Mouse (Mus musculus) small intestine, adult 2 months (tissue): Measurements from ENCODE around the gene Slc16a1. TPM values are rescaled to one million over a fixed set of nuclear protein-coding genes. Genes with fewer than 3 reads are reported as not detected.

Experiments
- H3K27ac ChIP-seq: fragments of 200-500 bp; 2 replicates; pipeline ENCODE4 v1.5.1; 2012; ENCODE audit warnings: low read depth, low read length, control low read depth, inconsistent platforms; ENCODE audit not compliant: insufficient read depth
- H3K27me3 ChIP-seq: fragments of 200-500 bp; 2 replicates; pipeline ENCODE4 v1.6.1; 2012; ENCODE audit warnings: mild to moderate bottlenecking, moderate library complexity, low read length, inconsistent platforms; ENCODE audit not compliant: control insufficient read depth, insufficient read depth
- H3K36me3 ChIP-seq: fragments of 200-500 bp; 2 replicates; pipeline ENCODE4 v1.6.1; 2012; ENCODE audit warnings: mild to moderate bottlenecking, low read length, control low read depth, inconsistent platforms; ENCODE audit not compliant: control insufficient read depth, insufficient read depth
- H3K4me1 ChIP-seq: fragments of 200-500 bp; 2 replicates; pipeline ENCODE4 v1.6.1; 2012; ENCODE audit warnings: low read length, inconsistent platforms, mixed read lengths; ENCODE audit not compliant: control insufficient read depth, insufficient read depth, insufficient read length
- H3K4me3 ChIP-seq: fragments of 200-500 bp; 2 replicates; pipeline ENCODE4 v1.5.1; 2012; ENCODE audit warnings: low read depth, mild to moderate bottlenecking, control low read depth, inconsistent platforms, low read length, moderate library complexity
- CTCF ChIP-seq: fragments of 200-500 bp; IDR thresholded peaks from 2 replicates; pipeline ENCODE4 v1.5.1; 2012; ENCODE audit warnings: low read depth, mild to moderate bottlenecking, control low read depth, inconsistent platforms, low read length, moderate library complexity, mixed read lengths; ENCODE audit not compliant: insufficient replicate concordance, insufficient read length; ENCODE audit errors: extremely low read depth
- POLR2A ChIP-seq: fragments of 200-500 bp; IDR thresholded peaks from 2 replicates; pipeline ENCODE4 v1.6.1; 2012; ENCODE audit warnings: low read depth, mild to moderate bottlenecking, control low read depth, inconsistent platforms, low read length, moderate library complexity
- WGBS: fragments of 180-500 bp; shearing (Covaris S2); methylation state at CpG from one replicate; pipeline ENCODE4 v1.1.7; 2018; 5-methylcytosine and 5-hydroxymethylcytosine counted together
- polyA plus RNA-seq: library from polyadenylated mRNA; depleted of rRNA; stranded (reverse); fragments of >200 nt; gene quantifications from 2 replicates; pipeline ENCODE4 v1.2.3, GENCODE M21; 2012; rRNA removed

Slc16a1 gene
- 8.3 and 17.1 TPM in 2 replicates for polyA plus RNA-seq

- H3K4me1 ChIP-seq = no peaks in the 10 kb centered on the region
- H3K27me3 ChIP-seq = no peaks in the 10 kb centered on the region
- no peaks in the 10 kb centered on the region for H3K36me3 ChIP-seq
- WGBS = under 1% methylated on average over 49 of the region's 50 CpGs
- peak within 1 kb of the TSS; percentile 61 for H3K27ac ChIP-seq
- H3K4me3 ChIP-seq = peak within 1 kb of the TSS; percentile 95
- TF ChIP-seq POLR2A (peak; percentile 97), CTCF (no peak)
Measured at GRCm38 (mm10) chr3:104638403-104638779, at the start of gene Slc16a1. TSS of gene Slc16a1 (plus strand) at chr3:104638668.

GRCm38 (mm10) chr3:104596451-104597134, 41.9 kb upstream of the Slc16a1 start:
- H3K27me3 ChIP-seq = no peaks in the 10 kb centered on the region
- WGBS = 62% methylated on average over 6 of the region's 6 CpGs
- H3K27ac ChIP-seq = no peak overlapping the region
- TF ChIP-seq CTCF (no peak), POLR2A (no peak)
- H3K4me3 ChIP-seq = no peak overlapping the region
- peaks cover 17% of the 10 kb centered on the region; the same call in 1 of the 2 replicates for H3K4me1 ChIP-seq
- no peaks in the 10 kb centered on the region for H3K36me3 ChIP-seq

- Histone ChIP-seq H3K36me3 (no peaks in the 10 kb centered on the region), H3K27ac (no peak overlapping the region), H3K4me1 (peaks cover 17% of the 10 kb centered on the region; the same call in 1 of the 2 replicates), H3K27me3 (no peaks in the 10 kb centered on the region), H3K4me3 (no peak overlapping the region)
- TF ChIP-seq CTCF = no peak
- no peak for TF ChIP-seq POLR2A
- WGBS = 66% methylated on average over 10 of the region's 10 CpGs
Measured at GRCm38 (mm10) chr3:104597135-104597764, 41.2 kb upstream of the Slc16a1 start.

GRCm38 (mm10) chr3:104599296-104600150, 38.9 kb upstream of the Slc16a1 start:
- Histone ChIP-seq H3K36me3 (no peaks in the 10 kb centered on the region), H3K4me3 (0 out of 2 replicates have a peak overlapping the region, but pooled peaks have one; percentile 2), H3K27me3 (no peaks in the 10 kb centered on the region), H3K4me1 (peaks cover 17% of the 10 kb centered on the region; the same call in 1 of the 2 replicates), H3K27ac (peak overlapping the region; percentile 87)
- TF ChIP-seq POLR2A = no peak
- no peak for TF ChIP-seq CTCF
- WGBS = 23% methylated on average over 20 of the region's 20 CpGs

DNA sequence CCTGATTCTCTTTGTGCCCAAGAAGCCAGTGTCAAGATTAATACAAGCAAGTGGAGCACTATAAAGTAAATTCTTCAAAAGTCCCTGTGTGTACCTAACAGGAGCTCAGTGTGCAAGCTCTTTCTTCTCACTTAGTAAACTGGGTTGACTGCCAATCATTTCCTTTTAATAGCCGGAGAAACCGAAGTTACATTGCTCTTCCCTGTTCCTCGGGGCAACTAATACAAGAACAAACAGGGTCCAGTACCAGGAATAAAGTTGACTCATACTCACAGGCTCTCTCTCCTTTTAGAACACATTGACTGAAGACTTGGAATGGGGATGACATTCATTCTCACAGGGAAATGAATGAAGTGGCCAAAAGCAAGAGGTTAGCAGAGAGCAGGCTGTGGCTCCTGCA, 37.8 kb upstream of the Slc16a1 start:
- Histone ChIP-seq H3K4me3 (no peak overlapping the region), H3K27ac (peak overlapping the region; percentile 87), H3K4me1 (peaks cover 17% of the 10 kb centered on the region; the same call in 1 of the 2 replicates), H3K27me3 (no peaks in the 10 kb centered on the region), H3K36me3 (no peaks in the 10 kb centered on the region)
- 19% methylated on average over 3 of the region's 3 CpGs for WGBS
- TF ChIP-seq POLR2A (no peak), CTCF (no peak)

DNA sequence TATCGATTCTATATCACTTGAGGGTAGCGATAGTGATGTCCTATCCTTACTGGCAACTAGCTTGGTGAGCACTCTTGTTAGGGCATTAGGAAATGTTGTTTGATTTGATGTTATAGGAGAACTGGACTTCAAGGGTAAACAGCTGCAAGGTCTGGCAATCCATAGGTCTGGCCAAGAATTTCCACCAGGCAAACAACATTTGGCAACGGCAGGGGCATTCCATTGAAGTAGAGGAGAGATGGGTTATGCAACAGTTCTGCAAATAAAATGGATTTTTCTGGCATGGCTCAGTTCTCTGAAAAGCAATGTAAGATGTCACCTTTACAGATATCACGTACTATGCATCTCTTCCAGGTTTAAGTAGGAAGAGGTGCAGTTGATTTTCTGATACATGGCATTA, 36.8 kb upstream of the Slc16a1 start:
- Histone ChIP-seq H3K27me3 (no peaks in the 10 kb centered on the region), H3K4me3 (no peak overlapping the region), H3K27ac (no peak overlapping the region), H3K4me1 (peaks cover 17% of the 10 kb centered on the region; the same call in 1 of the 2 replicates), H3K36me3 (no peaks in the 10 kb centered on the region)
- TF ChIP-seq CTCF = no peak
- no peak for TF ChIP-seq POLR2A
- 71% methylated on average over 4 of the region's 4 CpGs for WGBS

DNA sequence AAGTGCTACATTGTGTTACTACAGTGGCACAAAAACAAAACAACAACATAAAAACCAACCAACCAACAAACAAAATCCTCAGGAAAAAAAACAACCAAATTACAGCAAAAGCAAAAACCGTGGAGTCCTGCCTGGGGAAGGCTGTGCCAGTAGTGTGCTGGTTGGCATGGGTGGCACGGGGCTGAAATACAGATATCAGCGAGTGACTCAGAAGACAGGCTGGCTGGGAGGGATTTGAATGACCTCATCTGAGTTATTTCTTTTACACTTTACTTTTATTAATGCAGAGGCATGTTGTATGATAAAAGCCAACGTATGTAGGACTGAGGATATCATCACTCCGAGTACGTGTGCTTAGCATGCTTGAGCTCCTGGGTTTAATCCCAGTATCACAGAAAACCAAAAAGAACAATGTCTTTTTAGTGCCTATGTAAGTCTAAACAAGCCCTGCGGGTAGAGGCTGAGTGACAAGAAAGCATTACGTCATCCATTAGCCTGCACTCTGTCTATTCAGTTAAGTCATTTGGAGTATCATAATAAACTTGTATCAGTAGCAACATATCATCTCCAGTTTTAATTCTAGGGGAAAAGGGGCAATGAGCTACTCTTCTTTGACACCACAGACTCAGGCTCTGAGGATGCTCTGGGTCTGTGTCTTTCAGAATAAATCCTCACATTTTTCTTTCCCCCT, 28.6 kb upstream of the Slc16a1 start:
- no peaks in the 10 kb centered on the region for H3K36me3 ChIP-seq
- H3K27ac ChIP-seq = no peak overlapping the region
- WGBS = 83% methylated on average over 8 of the region's 8 CpGs
- H3K4me1 ChIP-seq = peaks cover 4% of the 10 kb centered on the region; the same call in 1 of the 2 replicates
- TF ChIP-seq POLR2A (no peak), CTCF (no peak)
- H3K27me3 ChIP-seq = no peaks in the 10 kb centered on the region
- H3K4me3 ChIP-seq = no peak overlapping the region
